Mouse (Mus musculus): Measurements from ENCODE around the gene Rap1a.

Gene Rap1a

GRCm38 (mm10) chr3:105686394-105687323 is 114.5 kb downstream of the Rap1a start:
- no peak for DNase-seq

GRCm38 (mm10) chr3:105680346-105680745 is 120.8 kb downstream of the Rap1a start:
- no peak for DNase-seq

Data from embryo, embryonic 11 days (tissue).